Mouse (Mus musculus) liver, embryonic 14.5 days (tissue): ENCODE data around the gene Atp2b4. TPM values are rescaled to one million over a fixed set of nuclear protein-coding genes. Genes with fewer than 3 reads are reported as not detected.

ENCODE experiments used
- ATAC-seq: fragments of 200-750 bp; cut with Nextera tagmentation; 2 replicates; pipeline ENCODE4 v1.8.0; 2017; ENCODE audit warnings: moderate number of reproducible peaks, mild to moderate bottlenecking, moderate library complexity; ENCODE audit not compliant: insufficient read depth
- DNase-seq, 3 experiments: peaks; one replicate each; pipeline ENCODE4 v3.0.0-alpha.2; 2012 to 2013; ENCODE audit warnings: low read depth in 3 of 3, low spot score in 3 of 3
- H3K27ac ChIP-seq: fragments of 300-500 bp; sonication (generic); 2 replicates; pipeline ENCODE4 v1.5.1; 2014; ENCODE audit warnings: moderate library complexity, mild to moderate bottlenecking, control low read depth, inconsistent platforms
- H3K27me3 ChIP-seq: fragments of 300-500 bp; sonication (generic); 2 replicates; pipeline ENCODE4 v1.6.1; 2014; ENCODE audit warnings: mild to moderate bottlenecking, low read length, moderate library complexity; ENCODE audit not compliant: control insufficient read depth, insufficient read depth
- H3K36me3 ChIP-seq: fragments of 300-500 bp; sonication (generic); replicated peaks from 2 replicates; pipeline ENCODE4 v1.6.1; 2014; ENCODE audit warnings: low read depth; ENCODE audit not compliant: control insufficient read depth, insufficient read depth
- H3K4me1 ChIP-seq, 2 experiments: fragments of 200-500 bp in 1 of 2; fragments of 300-500 bp in 1 of 2; sonication (generic) in 1 of 2; replicated peaks; 2 replicates each; pipeline ENCODE4 v1.6.1; 2012 to 2014; ENCODE audit warnings: antibody characterized with exemption in 1 of 2, inconsistent platforms in 1 of 2, low read length in 1 of 2; ENCODE audit not compliant: control insufficient read depth in 2 of 2, insufficient read depth in 2 of 2
- H3K4me2 ChIP-seq: fragments of 300-500 bp; sonication (generic); 2 replicates; pipeline ENCODE4 v1.6.1; 2014; ENCODE audit warnings: low read depth, mild to moderate bottlenecking, control low read depth, moderate library complexity
- H3K4me3 ChIP-seq, 2 experiments: fragments of 200-500 bp in 1 of 2; fragments of 300-500 bp in 1 of 2; sonication (generic) in 1 of 2; 2 replicates each; pipeline ENCODE4 v1.5.1; 2012 to 2014; ENCODE audit warnings: low read depth in 2 of 2, low read length in 2 of 2, mild to moderate bottlenecking in 2 of 2, control low read depth in 1 of 2, inconsistent platforms in 1 of 2, moderate library complexity in 1 of 2; ENCODE audit not compliant: insufficient read depth in 1 of 2
- H3K9ac ChIP-seq: fragments of 300-500 bp; sonication (generic); replicated peaks from 2 replicates; pipeline ENCODE4 v1.6.1; 2014; ENCODE audit warnings: mild to moderate bottlenecking, control low read depth, moderate library complexity
- H3K9me3 ChIP-seq: fragments of 300-500 bp; sonication (generic); 2 replicates; pipeline ENCODE4 v1.6.1; 2016; ENCODE audit warnings: low read length, mixed read lengths; ENCODE audit not compliant: control insufficient read depth
- CTCF ChIP-seq: IDR thresholded peaks from 2 replicates; pipeline ENCODE4 v1.5.1; 2016; ENCODE audit warnings: antibody characterized with exemption, low read depth, control low read depth
- EP300 ChIP-seq: IDR thresholded peaks from 2 replicates; pipeline ENCODE4 v1.6.1; 2016; ENCODE audit warnings: antibody characterized with exemption, low read depth
- WGBS: fragments of 180-500 bp; shearing (Covaris S2); extraction: QIAGEN DNeasy Blood & Tissue Kit; methylation state at CpG from one replicate; pipeline ENCODE4 v1.1.7; 2014; ENCODE audit not compliant: insufficient replicate concordance; 5-methylcytosine and 5-hydroxymethylcytosine counted together
- polyA plus RNA-seq, 2 experiments: library from polyadenylated mRNA; depleted of rRNA in 1 of 2; stranded (reverse) in 1 of 2; unstranded in 1 of 2; fragments of >200 nt; fragmentation: Nextera tagmentation in 1 of 2; extraction: Ambion mirVana in 1 of 2; gene quantifications; 2 replicates each; pipeline versions ENCODE4 v1.2.1 to v1.2.3; 2012 to 2014

Atp2b4 gene
- polyA plus RNA-seq, 2 experiments, result 16.5 to 33.1 TPM

GRCm38 (mm10) chr1:133815747-133816491, 15.1 kb upstream of the Atp2b4 start:
- peak overlapping the region; percentile 47 for H3K4me2 ChIP-seq
- no peaks in the 10 kb centered on the region for H3K27me3 ChIP-seq
- H3K9me3 ChIP-seq, result no peaks in the 10 kb centered on the region
- WGBS, result 13% methylated on average over 12 of the region's 12 CpGs
- H3K36me3 ChIP-seq, result no peaks in the 10 kb centered on the region
- no peak for DNase-seq
- peak overlapping the region; percentile 71 for H3K27ac ChIP-seq
- peaks cover 17 to 34% of the 10 kb centered on the region in 2 experiments for H3K4me1 ChIP-seq
- H3K4me3 ChIP-seq, result no peak overlapping the region; a peak in 1 of 4 replicates
- peak overlapping the region; percentile 44 for H3K9ac ChIP-seq
- ATAC-seq, result peak; percentile 88
- TF ChIP-seq CTCF, result no peak
- 0 out of 2 replicates have a peak, but pooled peaks have one; percentile 45 for TF ChIP-seq EP300

GRCm38 (mm10) chr1:133809376-133809775, 8.5 kb upstream of the Atp2b4 start:
- Histone ChIP-seq H3K36me3 (no peaks in the 10 kb centered on the region), H3K4me3 (no peak overlapping the region), H3K4me2 (no peak overlapping the region), H3K9me3 (no peaks in the 10 kb centered on the region), H3K9ac (no peak overlapping the region), H3K4me1 (peaks cover 14 to 23% of the 10 kb centered on the region in 2 experiments), H3K27me3 (no peaks in the 10 kb centered on the region), H3K27ac (no peak overlapping the region)
- TF ChIP-seq CTCF (no peak), EP300 (no peak)
- DNase-seq (no peak), ATAC-seq (no peak)
- WGBS, result 64% methylated on average over 5 of the region's 5 CpGs

GRCm38 (mm10) chr1:133808020-133808419, 7.2 kb upstream of the Atp2b4 start:
- no peaks in the 10 kb centered on the region for H3K9me3 ChIP-seq
- no peak overlapping the region for H3K4me2 ChIP-seq
- 51% methylated on average over 8 of the region's 8 CpGs for WGBS
- peaks cover 18 to 26% of the 10 kb centered on the region in 2 experiments for H3K4me1 ChIP-seq
- H3K27me3 ChIP-seq, result no peaks in the 10 kb centered on the region
- H3K27ac ChIP-seq, result no peak overlapping the region; the same call in 1 of the 2 replicates
- DNase-seq, result no peak
- no peaks in the 10 kb centered on the region for H3K36me3 ChIP-seq
- no peak overlapping the region for H3K9ac ChIP-seq
- peak; percentile 70 for ATAC-seq
- TF ChIP-seq EP300 (no peak; the same call in 1 of the 2 replicates), CTCF (no peak)
- no peak overlapping the region for H3K4me3 ChIP-seq

DNA sequence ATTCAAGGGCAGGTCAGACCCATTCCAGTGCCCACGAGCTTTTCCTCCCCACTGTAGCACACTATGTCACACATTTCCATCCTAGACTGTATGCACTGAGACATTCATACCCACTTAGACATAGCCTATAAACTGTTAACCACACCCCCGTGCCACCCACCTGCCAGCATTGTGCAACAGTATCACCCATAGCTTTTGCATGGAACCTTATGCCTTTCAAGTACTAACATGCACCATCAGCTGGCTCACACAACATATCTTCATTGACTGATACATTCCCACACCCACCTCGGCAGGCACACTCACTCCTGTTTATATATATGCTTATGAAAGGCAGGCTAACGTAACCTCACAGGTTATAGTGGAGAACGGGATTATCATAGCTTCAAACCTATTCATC, 902 bp upstream of the Atp2b4 start:
- H3K27ac ChIP-seq, result no peak overlapping the region; the same call in 1 of the 2 replicates
- H3K4me3 ChIP-seq, result no peak overlapping the region; a peak in 1 of 4 replicates

GRCm38 (mm10) chr1:133800512-133800911, 329 bp downstream of the Atp2b4 start:
- 0% methylated on average over 16 of the region's 16 CpGs for WGBS
- peak; percentile 9; the same call in 1 of the 2 replicates for ATAC-seq
- TF ChIP-seq CTCF, result no peak
- TF ChIP-seq EP300, result no peak
- Histone ChIP-seq H3K4me3 (peak overlapping the region; percentile 86 to 93), H3K9ac (peak overlapping the region; percentile 99), H3K27ac (peak overlapping the region; percentile 97), H3K9me3 (no peaks in the 10 kb centered on the region), H3K36me3 (peaks cover 18% of the 10 kb centered on the region), H3K27me3 (no peaks in the 10 kb centered on the region), H3K4me1 (peaks cover 50 to 55% of the 10 kb centered on the region in 2 experiments), H3K4me2 (peak overlapping the region; percentile 99)
- DNase-seq, result no peak

More for the DNA sequence above, 902 bp upstream of the Atp2b4 start:
- H3K36me3 ChIP-seq, result peaks cover 6% of the 10 kb centered on the region
- ATAC-seq (no peak), DNase-seq (no peak)
- peak overlapping the region; percentile 99 for H3K4me2 ChIP-seq
- H3K4me1 ChIP-seq, result peaks cover 40 to 46% of the 10 kb centered on the region in 2 experiments
- TF ChIP-seq EP300 (no peak), CTCF (no peak)
- no peaks in the 10 kb centered on the region for H3K27me3 ChIP-seq
- 46% methylated on average over 5 of the region's 5 CpGs for WGBS
- H3K9ac ChIP-seq, result peak overlapping the region; percentile 18; the same call in 1 of the 2 replicates
- no peaks in the 10 kb centered on the region for H3K9me3 ChIP-seq
